Mouse (Mus musculus): ENCODE measurements around the gene Tsga8. TPM values are rescaled to one million over a fixed set of nuclear protein-coding genes. Genes with fewer than 3 reads are reported as not detected.

Tsga8 gene
- total RNA-seq (2021), result not detected
- long read RNA-seq, result 0 reads

DNA sequence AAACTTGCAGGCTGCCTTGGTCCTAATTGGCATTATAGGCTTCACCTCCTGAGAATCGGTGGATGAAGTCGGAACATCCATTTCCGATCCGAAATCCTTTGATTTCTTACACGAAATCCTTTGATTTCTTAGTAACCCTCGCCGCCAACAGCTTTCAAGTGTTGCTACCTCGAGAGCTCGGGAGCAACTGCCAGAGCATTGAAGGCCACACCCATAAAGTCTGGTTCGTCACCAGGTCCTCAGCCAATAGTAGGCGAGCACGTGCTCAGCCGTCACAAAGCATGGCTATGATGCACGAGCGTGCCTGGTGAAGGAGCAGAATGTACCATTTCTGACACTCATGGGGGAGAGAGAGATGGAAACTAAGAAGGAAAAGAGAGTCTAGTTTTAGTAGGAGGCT lies at the start of gene Tsga8:
Gene Tsga8, minus strand, starts transcription at position 327 of the 400 bp plus-strand sequence.
- DNase-seq (ENCODE audit: low spot score in 2 of 2), result no peak

Data from layer of hippocampus, postnatal 10 days (tissue).